Mouse (Mus musculus) cerebellum, adult 2 months (tissue): ENCODE results near the gene Lingo4.

Source experiments
- CTCF ChIP-seq: fragments of 200-500 bp; IDR thresholded peaks from 2 replicates; pipeline ENCODE4 v1.5.1; 2011; ENCODE audit warnings: low read depth, mild to moderate bottlenecking, control low read depth, low read length, moderate library complexity, borderline replicate concordance; ENCODE audit not compliant: insufficient read depth
- POLR2A ChIP-seq: fragments of 200-500 bp; IDR thresholded peaks from 2 replicates; pipeline ENCODE4 v1.6.1; 2011; ENCODE audit warnings: low read length, control low read depth, borderline replicate concordance; ENCODE audit not compliant: insufficient read depth

- TF ChIP-seq POLR2A (no peak), CTCF (no peak)
Observed at GRCm38 (mm10) chr3:94386671-94387070, 11.6 kb upstream of the Lingo4 start.
